Mouse (Mus musculus) kidney, adult 2 months (tissue): ENCODE measurements around the gene Cst9.

Experiments
- CTCF ChIP-seq: fragments of 200-500 bp; conservative IDR thresholded peaks from 2 replicates; pipeline ENCODE4 v1.5.1; 2011; ENCODE audit warnings: low read depth, mild to moderate bottlenecking, control low read depth, low read length, moderate library complexity, mixed read lengths; ENCODE audit not compliant: insufficient read depth, insufficient read length
- POLR2A ChIP-seq: fragments of 200-500 bp; IDR thresholded peaks from one replicate; pipeline ENCODE4 v1.6.1; 2011; ENCODE audit warnings: low read depth, low read length, control low read depth

DNA sequence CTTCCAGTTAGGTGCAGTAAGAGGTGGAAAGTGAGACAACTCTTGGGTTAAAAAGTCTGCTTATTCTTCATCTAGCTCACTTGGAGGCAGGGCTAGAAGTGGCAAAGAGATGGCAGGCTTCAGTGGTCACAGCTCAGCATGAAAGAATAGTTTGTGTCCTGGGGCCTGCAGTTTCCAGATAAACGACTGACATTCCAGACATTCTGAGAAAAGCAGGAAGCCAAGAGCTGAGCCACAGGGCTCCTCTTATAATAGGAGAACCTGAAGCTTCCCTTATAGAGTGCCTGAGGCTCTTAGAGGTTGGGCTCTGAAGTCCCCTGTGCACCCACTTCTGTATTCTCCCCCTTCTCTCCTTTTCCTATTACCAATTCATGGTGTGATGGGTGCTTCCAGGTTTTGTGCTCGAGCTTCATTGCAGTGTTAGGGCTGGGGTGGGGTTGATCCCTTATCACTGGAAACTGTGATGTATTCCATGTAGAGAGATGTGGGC, 43.7 kb downstream of the Cst9 start:
- no peak for TF ChIP-seq CTCF
- no peak for TF ChIP-seq POLR2A
